ENCODE assay signal across 9 mouse cellular contexts in genomic region chr10:87493576-87493975, GRCm38 (mm10). TPM values are rescaled to one million over a fixed set of nuclear protein-coding genes. Genes with fewer than 3 reads are reported as not detected.
DNase-seq lines count a peak whose midpoint lies in the region; ATAC-seq and TF ChIP-seq lines count a peak whose summit lies in the region.
"Had no signal": no experiment of that assay in that cellular context is flagged by ENCODE, and none has a peak within 500 bp of the region (broad histone marks: within the 10 kb centered on the region; RNA-seq: fewer than 3 reads in every experiment).

Ascl1 (minus strand) TSS chr10:87493660.

- peak; percentile 51; the same call in 1 of the 2 replicates for ATAC-seq in lung, embryonic 16.5 days (ENCODE audit: low read depth)
- ATAC-seq in hindbrain, postnatal 0 days: peak; percentile 28; the same call in 1 of the 2 replicates
- peak; percentile 54 for ATAC-seq in neural tube, embryonic 11.5 days (ENCODE audit: insufficient read depth, low FRiP score, low TSS enrichment)

- peak within 1 kb of the TSS; percentile 63 for H3K4me3 ChIP-seq in lung, embryonic 16.5 days (ENCODE audit: low read length)
- peak within 1 kb of the TSS; percentile 71 for H3K4me3 ChIP-seq in hindbrain, postnatal 0 days (ENCODE audit: low read length)
- peak within 1 kb of the TSS; percentile 83 for H3K4me3 ChIP-seq in neural tube, embryonic 11.5 days (ENCODE audit: low read depth, low read length)

- H3K9ac ChIP-seq in lung, embryonic 16.5 days (ENCODE audit: low read length): peak within 1 kb of the TSS; percentile 36
- peak within 1 kb of the TSS; percentile 58 for H3K9ac ChIP-seq in hindbrain, postnatal 0 days (replicated peaks; ENCODE audit: low read length)
- H3K9ac ChIP-seq in neural tube, embryonic 11.5 days (ENCODE audit: low read length): peak within 1 kb of the TSS; percentile 72

- no peak within 1 kb of the TSS for H3K27ac ChIP-seq in lung, embryonic 16.5 days (ENCODE audit: low read length)
- H3K27ac ChIP-seq in hindbrain, postnatal 0 days: peak within 1 kb of the TSS; percentile 76
- H3K27ac ChIP-seq in neural tube, embryonic 11.5 days (ENCODE audit: low read depth, low read length): peak within 1 kb of the TSS; percentile 72

- H3K36me3 ChIP-seq in lung, embryonic 16.5 days (ENCODE audit: control insufficient read depth, insufficient read depth, low read length): no peaks in the 10 kb centered on the region
- no peaks in the 10 kb centered on the region for H3K36me3 ChIP-seq in hindbrain, postnatal 0 days (ENCODE audit: insufficient read depth, low read length)
- no peaks in the 10 kb centered on the region for H3K36me3 ChIP-seq in neural tube, embryonic 11.5 days (ENCODE audit: control insufficient read depth, insufficient read depth, low read length)

- peaks cover 6% of the 10 kb centered on the region for H3K9me3 ChIP-seq in lung, embryonic 16.5 days (ENCODE audit: control insufficient read depth, low read length)
- H3K9me3 ChIP-seq in hindbrain, postnatal 0 days (ENCODE audit: low read length): no peaks in the 10 kb centered on the region
- no peaks in the 10 kb centered on the region for H3K9me3 ChIP-seq in neural tube, embryonic 11.5 days (ENCODE audit: control insufficient read depth, low read length)

- H3K4me1 ChIP-seq in lung, embryonic 16.5 days (replicated peaks; ENCODE audit: control insufficient read depth, insufficient read depth, low read length): peaks cover 12% of the 10 kb centered on the region; the same call in 1 of the 2 replicates
- H3K4me1 ChIP-seq in hindbrain, postnatal 0 days (ENCODE audit: insufficient read depth, low read length): peaks cover 7% of the 10 kb centered on the region; the same call in 1 of the 2 replicates
- H3K4me1 ChIP-seq in neural tube, embryonic 11.5 days (ENCODE audit: control insufficient read depth, insufficient read depth, low read length): peaks cover 17% of the 10 kb centered on the region

- peak; percentile 10 for DNase-seq in adrenal gland, postnatal 25 days
- no peak for DNase-seq in adrenal gland, postnatal 10 days
- no peak for DNase-seq in lung, postnatal 14 days
- peak; percentile 71 for DNase-seq in hindbrain, postnatal 0 days (ENCODE audit: low spot score)
- DNase-seq in neural tube, embryonic 11.5 days (ENCODE audit: low spot score): peak; percentile 86
- DNase-seq in ovary, postnatal 14 days (ENCODE audit: low spot score): no peak
- DNase-seq in thymus, postnatal 4 days: no peak

- H3K4me2 ChIP-seq in lung, embryonic 16.5 days (ENCODE audit: low read depth, low read length): peak within 1 kb of the TSS; percentile 97
- peak within 1 kb of the TSS; percentile 93 for H3K4me2 ChIP-seq in hindbrain, postnatal 0 days (ENCODE audit: low read depth, low read length)
- H3K4me2 ChIP-seq in neural tube, embryonic 11.5 days (ENCODE audit: low read depth): peak within 1 kb of the TSS; percentile 88

- WGBS in lung, embryonic 16.5 days: 0% methylated on average over 31 of the region's 34 CpGs
- under 1% methylated on average over 29 of the region's 34 CpGs for WGBS in hindbrain, postnatal 0 days
- under 1% methylated on average over 31 of the region's 34 CpGs for WGBS in neural tube, embryonic 11.5 days

- peaks cover 76% of the 10 kb centered on the region for H3K27me3 ChIP-seq in lung, embryonic 16.5 days (ENCODE audit: control insufficient read depth, insufficient read depth, low read depth, low read length)
- peaks cover 10% of the 10 kb centered on the region; the same call in 1 of the 2 replicates for H3K27me3 ChIP-seq in hindbrain, postnatal 0 days (ENCODE audit: insufficient read depth, low read length)
- H3K27me3 ChIP-seq in neural tube, embryonic 11.5 days (ENCODE audit: control insufficient read depth, insufficient read depth, low read length): peaks cover 33% of the 10 kb centered on the region

- TF ChIP-seq CTCF in hindbrain, postnatal 0 days (IDR thresholded peaks at IDR 0.05; ENCODE audit: low read depth): no peak

RNA-seq across cellular contexts. Expression of gene Ascl1, which starts in this region (rescaled TPM):
- 2.0 and 2.5 TPM in 2 replicates for total RNA-seq in adrenal gland, postnatal 25 days (2021)
- total RNA-seq in adrenal gland, postnatal 10 days (2021): 1 to 10 TPM; 1.8 to 2.0 TPM
- 0.75 and 0.99 TPM in 2 replicates for polyA plus RNA-seq in lung, embryonic 16.5 days (2015; fragmentation: Nextera tagmentation; extraction: Ambion mirVana)
- 19.4 and 23.9 TPM in 2 replicates for total RNA-seq in hindbrain, postnatal 0 days (2014; rRNA removed)
- polyA plus RNA-seq in hindbrain, postnatal 0 days (2015; fragmentation: Nextera tagmentation; extraction: Ambion mirVana): 4.6 and 4.7 TPM in 2 replicates
- 40.5 and 42.9 TPM in 2 replicates for polyA plus RNA-seq in neural tube, embryonic 11.5 days (2014; fragmentation: Nextera tagmentation; extraction: Ambion mirVana)
- polyA plus RNA-seq: spleen, adult 2 months had no signal

Comparison
In these comparisons a context has a peak if more than half of its experiments do, and no peak if none do; other contexts are left out.
1. DNase-seq: peak in adrenal gland, postnatal 25 days (single experiment), hindbrain, postnatal 0 days (single experiment) and neural tube, embryonic 11.5 days (single experiment); none in adrenal gland, postnatal 10 days (single experiment), lung, postnatal 14 days (single experiment), ovary, postnatal 14 days (single experiment) and thymus, postnatal 4 days (single experiment).
2. Peak in ATAC-seq, H3K4me3 ChIP-seq, H3K9ac ChIP-seq and H3K4me2 ChIP-seq in lung, embryonic 16.5 days; RNA of the gene not detected or under 1 TPM.
3. Peak in every context shown above with its lines, with median percentiles within 50 percentile points of each other: ATAC-seq, H3K4me2 ChIP-seq, H3K4me3 ChIP-seq and H3K9ac ChIP-seq.